In the genomic region with DNA sequence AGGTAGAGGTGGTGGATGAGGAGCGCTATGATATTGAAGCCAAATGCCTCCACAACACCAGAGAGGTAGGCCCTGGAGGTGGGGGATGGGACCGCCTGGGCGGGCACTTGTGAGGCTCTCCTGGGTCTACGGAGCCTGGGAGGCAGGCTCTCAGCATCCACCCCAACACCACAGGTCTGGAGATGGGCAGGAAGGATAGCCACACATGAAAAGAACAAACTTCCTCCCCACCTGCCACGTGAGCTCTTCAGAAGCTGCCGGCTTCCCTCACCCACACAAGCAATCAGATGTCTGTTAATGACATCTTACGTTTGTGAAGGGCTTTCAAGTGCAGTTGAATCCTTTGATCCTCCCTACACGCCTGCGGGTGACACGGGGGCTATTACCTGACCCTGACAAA, we compare ENCODE assay signal across 23 mouse cellular contexts. TPM values are rescaled to one million over a fixed set of nuclear protein-coding genes. Genes with fewer than 3 reads are reported as not detected.
DNase-seq lines count a peak whose midpoint lies in the region; ATAC-seq and TF ChIP-seq lines count a peak whose summit lies in the region.
"Had no signal": no experiment of that assay in that cellular context is flagged by ENCODE, and none has a peak within 500 bp of the region (broad histone marks: within the 10 kb centered on the region; RNA-seq: fewer than 3 reads in every experiment).

No protein-coding gene starts in this region.

- no peak for ATAC-seq in heart, embryonic 13.5 days (ENCODE audit: extremely low read depth, insufficient number of reproducible peaks, low FRiP score, low TSS enrichment)
- peak; percentile 85 for ATAC-seq in activated CD4-positive, CD25-positive, alpha-beta regulatory T cell, adult 4 months
- ATAC-seq: forebrain, embryonic 15.5 days; Patski had no signal

- no peaks in the 10 kb centered on the region for H3K9me3 ChIP-seq in heart, embryonic 13.5 days
- no peaks in the 10 kb centered on the region for H3K9me3 ChIP-seq in forebrain, embryonic 10.5 days
- H3K9me3 ChIP-seq: forebrain, embryonic 15.5 days; hindbrain, embryonic 10.5 days; midbrain, embryonic 12.5 days; neural tube, embryonic 15.5 days had no signal

- TF ChIP-seq POLR2A in heart, adult 2 months (IDR thresholded peaks at IDR 0.05; ENCODE audit: insufficient read depth, low read depth, low read length): no peak

- H3K4me2 ChIP-seq in heart, embryonic 13.5 days: peak overlapping the region; percentile 21
- H3K4me2 ChIP-seq: forebrain, embryonic 15.5 days; midbrain, embryonic 12.5 days; neural tube, embryonic 15.5 days had no signal

- peak overlapping the region; percentile 61 for H3K27ac ChIP-seq in heart, embryonic 13.5 days (replicated peaks)
- no peak overlapping the region for H3K27ac ChIP-seq in heart, adult 2 months
- H3K27ac ChIP-seq in forebrain, embryonic 10.5 days: no peak overlapping the region
- H3K27ac ChIP-seq: forebrain, embryonic 15.5 days; hindbrain, embryonic 10.5 days; macrophage; midbrain, embryonic 12.5 days; neural tube, embryonic 15.5 days had no signal

- peaks cover 90% of the 10 kb centered on the region for H3K36me3 ChIP-seq in heart, embryonic 13.5 days
- no peaks in the 10 kb centered on the region for H3K36me3 ChIP-seq in heart, adult 2 months (ENCODE audit: control insufficient read depth, insufficient read depth, low read length)
- H3K36me3 ChIP-seq in forebrain, embryonic 10.5 days (replicated peaks): no peaks in the 10 kb centered on the region
- H3K36me3 ChIP-seq: forebrain, embryonic 15.5 days; hindbrain, embryonic 10.5 days; midbrain, embryonic 12.5 days; neural tube, embryonic 15.5 days had no signal

- 40% methylated on average over 10 of the region's 10 CpGs for WGBS in heart, embryonic 13.5 days
- WGBS in heart, adult 2 months: 69% methylated on average over 10 of the region's 10 CpGs
- WGBS in forebrain, embryonic 10.5 days: 67% methylated on average over 10 of the region's 10 CpGs

- peaks cover 92% of the 10 kb centered on the region for H3K4me1 ChIP-seq in heart, embryonic 13.5 days
- no peaks in the 10 kb centered on the region; the same call in 1 of the 2 replicates for H3K4me1 ChIP-seq in heart, adult 2 months (ENCODE audit: control insufficient read depth, insufficient read depth, low read length)
- peaks cover 13% of the 10 kb centered on the region for H3K4me1 ChIP-seq in forebrain, embryonic 10.5 days
- H3K4me1 ChIP-seq: forebrain, embryonic 15.5 days; midbrain, embryonic 12.5 days; neural tube, embryonic 15.5 days had no signal

- no peak for TF ChIP-seq EP300 in heart, adult 2 months (IDR thresholded peaks at IDR 0.05; ENCODE audit: insufficient read depth, low read depth, low read length)

- TF ChIP-seq CTCF in heart, adult 2 months (IDR thresholded peaks at IDR 0.05): no peak

- H3K79me2 ChIP-seq in heart, adult 2 months (replicated peaks; ENCODE audit: control insufficient read depth, insufficient read depth, low read length): no peaks in the 10 kb centered on the region

- DNase-seq in heart, adult 2 months: no peak
- DNase-seq in CD4-positive helper T cell, adult 2 months (ENCODE audit: low read depth, low spot score): peak; percentile 83
- DNase-seq in thymus, postnatal 10 days (ENCODE audit: low spot score in 2 of 2): peak; percentile 31 to 42
- no peak for DNase-seq in right cerebral cortex, postnatal 10 days (ENCODE audit: low spot score in 2 of 2)
- no peak for DNase-seq in forebrain, embryonic 10.5 days (ENCODE audit: extremely low spot score, low spot score)
- DNase-seq in left cerebral cortex, postnatal 36 days (ENCODE audit: low spot score in 2 of 2): no peak
- DNase-seq: adrenal gland, adult 8-10 months; cerebellum, postnatal 36 days; layer of hippocampus, postnatal 36 days; left cerebral cortex, postnatal 4 days; lung, adult 2 months; retina, postnatal 1 day had no signal

- H3K4me3 ChIP-seq in heart, embryonic 13.5 days: no peak overlapping the region
- H3K4me3 ChIP-seq in heart, adult 2 months: no peak overlapping the region
- no peak overlapping the region for H3K4me3 ChIP-seq in forebrain, embryonic 10.5 days
- H3K4me3 ChIP-seq: erythroblast, embryonic 14.5 days; forebrain, embryonic 15.5 days; hindbrain, embryonic 10.5 days; midbrain, embryonic 12.5 days; neural tube, embryonic 15.5 days had no signal

- H3K9ac ChIP-seq in heart, embryonic 13.5 days: peak overlapping the region; percentile 65
- H3K9ac ChIP-seq in heart, adult 2 months (ENCODE audit: low read depth, low read length): no peak overlapping the region
- H3K9ac ChIP-seq: forebrain, embryonic 15.5 days; midbrain, embryonic 12.5 days; neural tube, embryonic 15.5 days had no signal

- no peaks in the 10 kb centered on the region for H3K27me3 ChIP-seq in heart, embryonic 13.5 days (replicated peaks)
- no peaks in the 10 kb centered on the region for H3K27me3 ChIP-seq in heart, adult 2 months (ENCODE audit: control insufficient read depth, insufficient read depth, low read length)
- H3K27me3 ChIP-seq in forebrain, embryonic 10.5 days (ENCODE audit: poor library complexity, severe bottlenecking): peaks cover 14% of the 10 kb centered on the region
- H3K27me3 ChIP-seq: forebrain, embryonic 15.5 days; neural tube, embryonic 15.5 days; Patski had no signal

- intact Hi-C loops in heart, adult 2 months (cut with DNase I): no loop called here
- intact Hi-C loops in left cerebral cortex, postnatal 36 days (cut with DNase I): no loop called here

RNA-seq across cellular contexts. Expression of gene Lad1, which starts 10.9 kb away (rescaled TPM):
- polyA plus RNA-seq in heart, embryonic 13.5 days (2015; fragmentation: Nextera tagmentation; extraction: Ambion mirVana): 4.0 and 4.4 TPM in 2 replicates
- total RNA-seq in heart, adult 2 months (2021): 1 to 10 TPM; 7.2 to 7.3 TPM
- polyA plus RNA-seq in heart, adult 2 months (2012; rRNA removed): 13.2 and 16.2 TPM in 2 replicates
- polyA plus RNA-seq in activated CD4-positive, CD25-positive, alpha-beta regulatory T cell, adult 4 months (2017; shearing (Covaris generic)): 10 to 100 TPM in 1 of 2 experiments, 1 to 10 TPM in 1; 7.8 to 12.4 TPM
- polyA plus RNA-seq in forebrain, embryonic 10.5 days (2016; fragmentation: Nextera tagmentation; extraction: Ambion mirVana): 3.1 and 3.7 TPM in 2 replicates
- total RNA-seq in left cerebral cortex, postnatal 36 days (2021): 1 to 10 TPM; 1.1 to 1.5 TPM
- total RNA-seq: granulocyte monocyte progenitor cell, adult 5-6 weeks had no signal
- polyA plus RNA-seq: erythroblast, embryonic 14.5 days had no signal

RNA-seq across cellular contexts. Expression of gene Tnni1, which starts 28.3 kb away (rescaled TPM):
- 3,602 and 4,207 TPM in 2 replicates for polyA plus RNA-seq in heart, embryonic 13.5 days (2015; fragmentation: Nextera tagmentation; extraction: Ambion mirVana)
- total RNA-seq in heart, adult 2 months (2021): 1 to 10 TPM in 1 of 2 experiments, under 1 TPM in 1; 0.84 to 1.1 TPM
- 1.3 and 2.5 TPM in 2 replicates for polyA plus RNA-seq in heart, adult 2 months (2012; rRNA removed)
- not detected for polyA plus RNA-seq in activated CD4-positive, CD25-positive, alpha-beta regulatory T cell, adult 4 months (2017; shearing (Covaris generic))
- 0.55 and 1.3 TPM in 2 replicates for polyA plus RNA-seq in forebrain, embryonic 10.5 days (2016; fragmentation: Nextera tagmentation; extraction: Ambion mirVana)
- 1 to 10 TPM; 2.2 to 4.8 TPM for total RNA-seq in left cerebral cortex, postnatal 36 days (2021)
- total RNA-seq: granulocyte monocyte progenitor cell, adult 5-6 weeks; left cerebral cortex, postnatal 4 days had no signal
- polyA plus RNA-seq: erythroblast, embryonic 14.5 days; liver, adult 2 months; macrophage had no signal

RNA-seq across cellular contexts. Expression of gene Tnnt2, which starts 28.6 kb away (rescaled TPM):
- 5,554 and 6,221 TPM in 2 replicates for polyA plus RNA-seq in heart, embryonic 13.5 days (2015; fragmentation: Nextera tagmentation; extraction: Ambion mirVana)
- total RNA-seq in heart, adult 2 months (2021): 1,000 to 10,000 TPM; 8,290 to 9,301 TPM
- 3,392 and 4,661 TPM in 2 replicates for polyA plus RNA-seq in heart, adult 2 months (2012; rRNA removed)
- under 1 TPM; 0.46 to 0.83 TPM for polyA plus RNA-seq in activated CD4-positive, CD25-positive, alpha-beta regulatory T cell, adult 4 months (2017; shearing (Covaris generic))
- 0.45 TPM in 1 of 2 replicates, not detected in the other for polyA plus RNA-seq in forebrain, embryonic 10.5 days (2016; fragmentation: Nextera tagmentation; extraction: Ambion mirVana)
- 1 to 10 TPM; 5.8 to 7.5 TPM for total RNA-seq in left cerebral cortex, postnatal 36 days (2021)
- total RNA-seq: granulocyte monocyte progenitor cell, adult 5-6 weeks had no signal
- polyA plus RNA-seq: erythroblast, embryonic 14.5 days; macrophage had no signal

RNA-seq across cellular contexts. Expression of gene Phlda3, which starts 41.6 kb away (rescaled TPM):
- polyA plus RNA-seq in heart, embryonic 13.5 days (2015; fragmentation: Nextera tagmentation; extraction: Ambion mirVana): 67.1 and 75.3 TPM in 2 replicates
- total RNA-seq in heart, adult 2 months (2021): 10 to 100 TPM in 1 of 2 experiments, 1 to 10 TPM in 1; 8.4 to 11.5 TPM
- polyA plus RNA-seq in heart, adult 2 months (2012; rRNA removed): 23.3 and 36.8 TPM in 2 replicates
- 1 to 10 TPM; 1.9 to 3.8 TPM for polyA plus RNA-seq in activated CD4-positive, CD25-positive, alpha-beta regulatory T cell, adult 4 months (2017; shearing (Covaris generic))
- 20.2 and 21.4 TPM in 2 replicates for polyA plus RNA-seq in forebrain, embryonic 10.5 days (2016; fragmentation: Nextera tagmentation; extraction: Ambion mirVana)
- total RNA-seq in left cerebral cortex, postnatal 36 days (2021): 10 to 100 TPM; 18.2 to 28.8 TPM

Comparison
In these comparisons a context has a peak if more than half of its experiments do, and no peak if none do; other contexts are left out.
1. RNA of gene Tnni1, which starts 28.3 kb away (polyA plus RNA-seq): 3,602 to 4,207 TPM in heart, embryonic 13.5 days; 1.3 to 2.5 TPM in heart, adult 2 months, 0.55 to 1.3 TPM in forebrain, embryonic 10.5 days and not detected in activated CD4-positive, CD25-positive, alpha-beta regulatory T cell, adult 4 months; every median in the first group is over 1,000 times any median in the second.
2. DNase-seq: peak in CD4-positive helper T cell, adult 2 months (single experiment) and thymus, postnatal 10 days (2 of 2); none in heart, adult 2 months (0 of 2), right cerebral cortex, postnatal 10 days (0 of 2), forebrain, embryonic 10.5 days (single experiment) and left cerebral cortex, postnatal 36 days (0 of 2).
3. RNA of gene Tnnt2, which starts 28.6 kb away (polyA plus RNA-seq): 5,554 to 6,221 TPM in heart, embryonic 13.5 days and 3,392 to 4,661 TPM in heart, adult 2 months; 0.46 to 0.83 TPM in activated CD4-positive, CD25-positive, alpha-beta regulatory T cell, adult 4 months and 0.45 TPM in forebrain, embryonic 10.5 days; every median in the first group is over 1,000 times any median in the second.